Mouse (Mus musculus) MEL (cell line): ENCODE results near the gene Prps2.

Source experiments
- E2F4 ChIP-seq: IDR thresholded peaks from 2 replicates; pipeline ENCODE4 v1.6.1; 2011; ENCODE audit warnings: low read depth, low read length, improper control_type of control experiment, borderline replicate concordance
- ETS1 ChIP-seq: IDR thresholded peaks from 2 replicates; pipeline ENCODE4 v1.6.1; 2012; ENCODE audit warnings: low read depth, mild to moderate bottlenecking, inconsistent platforms, low read length, improper control_type of control experiment, moderate library complexity
- GATA1 ChIP-seq: IDR thresholded peaks from 2 replicates; pipeline ENCODE4 v1.6.1; 2011; ENCODE audit warnings: low read depth, low read length, improper control_type of control experiment
- JUND ChIP-seq: IDR thresholded peaks from 2 replicates; pipeline ENCODE4 v1.6.1; 2011; ENCODE audit warnings: low read depth, mild to moderate bottlenecking, improper control_type of control experiment, low read length
- KAT2A ChIP-seq: conservative IDR thresholded peaks from 2 replicates; pipeline ENCODE4 v1.6.1; 2012; ENCODE audit warnings: low read depth, low read length, improper control_type of control experiment, inconsistent platforms
- RCOR1 ChIP-seq: IDR thresholded peaks from 2 replicates; pipeline ENCODE4 v1.6.1; 2012; ENCODE audit warnings: low read depth, mild to moderate bottlenecking, inconsistent platforms, low read length, improper control_type of control experiment
- ZC3H11A ChIP-seq: IDR thresholded peaks from 2 replicates; pipeline ENCODE4 v1.6.1; 2012; ENCODE audit warnings: low read depth, mild to moderate bottlenecking, inconsistent platforms, low read length, improper control_type of control experiment
- ZKSCAN1 ChIP-seq: IDR thresholded peaks from 2 replicates; pipeline ENCODE4 v1.6.1; 2012; ENCODE audit warnings: low read depth, mild to moderate bottlenecking, inconsistent platforms, low read length, improper control_type of control experiment, moderate library complexity
- ZMIZ1 ChIP-seq: IDR thresholded peaks from 2 replicates; pipeline ENCODE4 v1.6.1; 2012; ENCODE audit warnings: low read depth, mild to moderate bottlenecking, inconsistent platforms, low read length, improper control_type of control experiment, moderate library complexity

- TF ChIP-seq JUND (no peak), ZC3H11A (no peak), RCOR1 (no peak), ZKSCAN1 (no peak), KAT2A (no peak), GATA1 (no peak), ETS1 (no peak), ZMIZ1 (no peak), E2F4 (no peak)
These were observed 48.0 kb downstream of the Prps2 start for GRCm38 (mm10) chrX:167334571-167334970.
